Mouse (Mus musculus) left cerebral cortex, adult 18-20 months (tissue): ENCODE measurements around the gene Zmym4. TPM values are rescaled to one million over a fixed set of nuclear protein-coding genes. Genes with fewer than 3 reads are reported as not detected.
A peak's percentile ranks its signal among the peaks of the same experiment; 100 is the strongest.

Experiments used
- DNase-seq, 2 experiments: peaks; one replicate each; pipeline ENCODE4 v3.0.0; 2021 to 2022; ENCODE audit warnings: low spot score in 2 of 2, mixed read lengths in 1 of 2
- total RNA-seq, 2 experiments: library from RNA; stranded (reverse); gene quantifications; 2 replicates each; pipeline ENCODE4 v1.2.3; 2021

Zmym4 gene
- total RNA-seq, 2 experiments from 2014 or later: 59.3 to 60.3 TPM

GRCm38 (mm10) chr4:126943421-126943820, 24.5 kb downstream of the Zmym4 start:
- no peak for DNase-seq

- no peak for DNase-seq
These were observed 25.1 kb downstream of the Zmym4 start for GRCm38 (mm10) chr4:126942846-126943245.

- DNase-seq: no peak
These were observed 40.2 kb downstream of the Zmym4 start for GRCm38 (mm10) chr4:126927701-126928100.

GRCm38 (mm10) chr4:126889879-126890278, 78.1 kb downstream of the Zmym4 start:
- no peak for DNase-seq

GRCm38 (mm10) chr4:126885953-126886352, 82.0 kb downstream of the Zmym4 start:
- DNase-seq: no peak

GRCm38 (mm10) chr4:126883602-126884001, 84.3 kb downstream of the Zmym4 start:
- no peak for DNase-seq

- DNase-seq: no peak
These were observed 88.2 kb downstream of the Zmym4 start for GRCm38 (mm10) chr4:126879560-126880275.

GRCm38 (mm10) chr4:126872717-126873116, 95.2 kb downstream of the Zmym4 start:
- no peak for DNase-seq

GRCm38 (mm10) chr4:126868699-126869098, 99.2 kb downstream of the Zmym4 start:
- no peak for DNase-seq

GRCm38 (mm10) chr4:126861514-126862266, 106.2 kb downstream of the Zmym4 start:
- no peak for DNase-seq

GRCm38 (mm10) chr4:126860268-126860986, 107.5 kb downstream of the Zmym4 start:
- DNase-seq: no peak

GRCm38 (mm10) chr4:126852971-126853370, 115.0 kb downstream of the Zmym4 start:
- no peak for DNase-seq

- no peak for DNase-seq
These were observed 117.2 kb downstream of the Zmym4 start for GRCm38 (mm10) chr4:126850778-126851080.

- DNase-seq: no peak
These were observed 117.7 kb downstream of the Zmym4 start for GRCm38 (mm10) chr4:126850019-126850777.

- DNase-seq: peak in 1 of 2 experiments; percentile 32
These were observed 121.0 kb downstream of the Zmym4 start for GRCm38 (mm10) chr4:126846971-126847370.

GRCm38 (mm10) chr4:126845664-126846063, 122.3 kb downstream of the Zmym4 start:
- no peak for DNase-seq

- DNase-seq: no peak
These were observed 125.0 kb downstream of the Zmym4 start for GRCm38 (mm10) chr4:126842911-126843310.

GRCm38 (mm10) chr4:126840996-126841560, 126.9 kb downstream of the Zmym4 start:
- DNase-seq: no peak

GRCm38 (mm10) chr4:126839873-126840272, 128.1 kb downstream of the Zmym4 start:
- DNase-seq: peak; percentile 86 to 91

- DNase-seq: no peak
These were observed 129.1 kb downstream of the Zmym4 start for GRCm38 (mm10) chr4:126838799-126839198.

- no peak for DNase-seq
These were observed 136.8 kb downstream of the Zmym4 start for GRCm38 (mm10) chr4:126831122-126831521.
